ENCODE assay signal across 27 mouse cellular contexts in the genomic region with DNA sequence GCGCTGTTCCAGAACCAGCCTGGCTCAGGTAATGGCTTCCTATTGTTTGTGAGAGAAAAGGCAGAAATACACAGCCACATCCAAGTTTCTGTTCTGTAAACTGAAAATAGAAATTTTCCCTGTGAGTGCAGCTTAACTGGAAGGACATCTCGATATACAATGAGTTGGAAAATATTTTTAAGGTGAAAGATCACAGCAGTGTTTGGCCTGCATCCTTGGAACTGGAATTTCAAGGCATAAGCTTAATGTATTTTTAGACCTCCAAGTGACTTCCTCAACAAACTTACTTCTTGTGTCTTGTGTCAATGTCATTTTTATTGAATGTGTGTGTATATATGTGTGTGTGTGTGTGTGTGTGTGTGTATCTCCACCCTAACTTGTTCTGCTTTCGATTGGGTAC.
A peak's percentile ranks its signal among the peaks of the same experiment; 100 is the strongest.
DNase-seq lines count a peak whose midpoint lies in the region; ATAC-seq and TF ChIP-seq lines count a peak whose summit lies in the region.
"Had no signal": no experiment of that assay in that cellular context is flagged by ENCODE, and none has a peak within 500 bp of the region (broad histone marks: within the 10 kb centered on the region; RNA-seq: fewer than 3 reads in every experiment).

No protein-coding gene starts in this region.

- TF ChIP-seq POLR2A in bone marrow macrophage, adult 2 months (IDR thresholded peaks at IDR 0.05; ENCODE audit: borderline replicate concordance, low read depth, low read length) = no peak

- ATAC-seq in heart, embryonic 15.5 days (replicated peaks; ENCODE audit: insufficient number of reproducible peaks, insufficient read depth, low FRiP score, low read depth) = no peak
- no peak for ATAC-seq in kidney, embryonic 16.5 days (ENCODE audit: low FRiP score, low TSS enrichment)
- ATAC-seq: forebrain, embryonic 16.5 days; inflammation-experienced regulatory T-cells, adult 6 months; midbrain, embryonic 13.5 days; Patski had no signal

- 70% methylated on average over 3 of the region's 3 CpGs for WGBS in heart, embryonic 15.5 days
- WGBS in kidney, embryonic 16.5 days = 73% methylated on average over 3 of the region's 3 CpGs
- 49% methylated on average over 3 of the region's 3 CpGs for WGBS in macrophage (ENCODE audit: missing documents)

- no peaks in the 10 kb centered on the region for H3K27me3 ChIP-seq in heart, embryonic 15.5 days
- no peaks in the 10 kb centered on the region for H3K27me3 ChIP-seq in kidney, embryonic 16.5 days (ENCODE audit: insufficient read depth, low read length)
- H3K27me3 ChIP-seq: CH12.LX; limb, embryonic 13.5 days; liver, embryonic 13.5 days; megakaryocyte, embryonic 14.5 days; midbrain, embryonic 13.5 days; Patski had no signal

- H3K4me1 ChIP-seq in heart, embryonic 15.5 days (replicated peaks) = peaks cover 5% of the 10 kb centered on the region
- peaks cover 11% of the 10 kb centered on the region for H3K4me1 ChIP-seq in kidney, embryonic 16.5 days (ENCODE audit: insufficient read depth, low read length)
- H3K4me1 ChIP-seq in bone marrow macrophage, adult 2 months (ENCODE audit: control insufficient read depth, insufficient read depth, low read length) = peaks cover 65% of the 10 kb centered on the region
- H3K4me1 ChIP-seq: limb, embryonic 13.5 days; liver, embryonic 13.5 days; midbrain, embryonic 13.5 days had no signal

- H3K9ac ChIP-seq in heart, embryonic 15.5 days = no peak overlapping the region
- H3K9ac ChIP-seq in kidney, embryonic 16.5 days (replicated peaks; ENCODE audit: low read length) = peak overlapping the region; percentile 29; the same call in 1 of the 2 replicates
- H3K9ac ChIP-seq: hindbrain, embryonic 14.5 days; limb, embryonic 13.5 days; liver, embryonic 13.5 days; midbrain, embryonic 13.5 days had no signal

- no peak overlapping the region for H3K4me2 ChIP-seq in heart, embryonic 15.5 days
- H3K4me2 ChIP-seq in kidney, embryonic 16.5 days (replicated peaks; ENCODE audit: low read depth, low read length) = no peak overlapping the region
- H3K4me2 ChIP-seq: hindbrain, embryonic 14.5 days; limb, embryonic 13.5 days; liver, embryonic 13.5 days; midbrain, embryonic 13.5 days had no signal

- TF ChIP-seq CTCF in bone marrow macrophage, adult 2 months (IDR thresholded peaks at IDR 0.05; ENCODE audit: low read depth, low read length) = no peak

- no peak for DNase-seq in heart, postnatal 4 days
- no peak for DNase-seq in kidney, adult 11 months
- no peak for DNase-seq in cerebellum, adult 18-20 months
- DNase-seq in thymus, postnatal 0 days (ENCODE audit: low spot score) = no peak
- DNase-seq: adrenal gland, postnatal 36 days; cerebellum, adult 11 months; cerebellum, postnatal 10 days; gastrocnemius, postnatal 14 days; heart, postnatal 36 days; kidney, postnatal 4 days; liver, embryonic 13.5 days; thymus, adult 18-20 months; thymus, postnatal 4 days had no signal

- no peaks in the 10 kb centered on the region for H3K79me2 ChIP-seq in macrophage (ENCODE audit: inconsistent target)

- peaks cover 34% of the 10 kb centered on the region for H3K36me3 ChIP-seq in heart, embryonic 15.5 days
- H3K36me3 ChIP-seq in kidney, embryonic 16.5 days (ENCODE audit: insufficient read depth, low read length) = 0 out of 2 replicates have a peak, but pooled peaks cover 5% of the 10 kb centered on the region
- no peaks in the 10 kb centered on the region for H3K36me3 ChIP-seq in macrophage (ENCODE audit: inconsistent target)

- no peak overlapping the region for H3K4me3 ChIP-seq in heart, embryonic 15.5 days
- H3K4me3 ChIP-seq in kidney, embryonic 16.5 days (ENCODE audit: low read length) = no peak overlapping the region
- no peak overlapping the region for H3K4me3 ChIP-seq in bone marrow macrophage, adult 2 months (ENCODE audit: insufficient read depth, low read length)
- H3K4me3 ChIP-seq in macrophage (ENCODE audit: inconsistent target) = no peak overlapping the region
- H3K4me3 ChIP-seq: forebrain, embryonic 10.5 days; limb, embryonic 13.5 days; liver, embryonic 13.5 days; megakaryocyte, embryonic 14.5 days; midbrain, embryonic 13.5 days had no signal

- H3K27ac ChIP-seq in heart, embryonic 15.5 days = peak overlapping the region; percentile 14; the same call in 1 of the 2 replicates
- H3K27ac ChIP-seq in kidney, embryonic 16.5 days (ENCODE audit: low read length) = peak overlapping the region; percentile 80
- H3K27ac ChIP-seq in bone marrow macrophage, adult 2 months (ENCODE audit: insufficient read depth, low read depth, low read length) = peak overlapping the region; percentile 52
- H3K27ac ChIP-seq in macrophage = peak overlapping the region; percentile 28
- H3K27ac ChIP-seq: forebrain, embryonic 10.5 days; hindbrain, embryonic 14.5 days; limb, embryonic 13.5 days; liver, embryonic 13.5 days had no signal

- H3K9me3 ChIP-seq in heart, embryonic 15.5 days (replicated peaks) = no peaks in the 10 kb centered on the region
- H3K9me3 ChIP-seq in kidney, embryonic 16.5 days (ENCODE audit: low read length) = no peaks in the 10 kb centered on the region
- H3K9me3 ChIP-seq: forebrain, embryonic 10.5 days; G1E; limb, embryonic 13.5 days; liver, embryonic 13.5 days; megakaryocyte, embryonic 14.5 days; midbrain, embryonic 13.5 days had no signal

Comparison
In these comparisons a context has a peak if more than half of its experiments do, and no peak if none do; other contexts are left out.
1. H3K27ac ChIP-seq: peak in every context shown above with its lines; median percentile 80 in kidney, embryonic 16.5 days; 52 in bone marrow macrophage, adult 2 months; 28 in macrophage; 14 in heart, embryonic 15.5 days.